Mouse (Mus musculus) heart, postnatal 10 days (tissue): ENCODE measurements at regions not wholly inside any gene's neighbourhood (a gene's known extent, or its start where the extent isn't known, plus 50 kb on each side); places are given as distances from the start of the nearest gene placed in this dataset.

ENCODE experiments used
- DNase-seq, 2 experiments: peaks; one replicate each; pipeline ENCODE4 v3.0.0; 2021
- intact Hi-C: fragments of 180-260 bp; cut with DNase I; formaldehyde crosslinking; loops from one replicate; pipeline ENCODE4 v1.15.1; 2025

DNA sequence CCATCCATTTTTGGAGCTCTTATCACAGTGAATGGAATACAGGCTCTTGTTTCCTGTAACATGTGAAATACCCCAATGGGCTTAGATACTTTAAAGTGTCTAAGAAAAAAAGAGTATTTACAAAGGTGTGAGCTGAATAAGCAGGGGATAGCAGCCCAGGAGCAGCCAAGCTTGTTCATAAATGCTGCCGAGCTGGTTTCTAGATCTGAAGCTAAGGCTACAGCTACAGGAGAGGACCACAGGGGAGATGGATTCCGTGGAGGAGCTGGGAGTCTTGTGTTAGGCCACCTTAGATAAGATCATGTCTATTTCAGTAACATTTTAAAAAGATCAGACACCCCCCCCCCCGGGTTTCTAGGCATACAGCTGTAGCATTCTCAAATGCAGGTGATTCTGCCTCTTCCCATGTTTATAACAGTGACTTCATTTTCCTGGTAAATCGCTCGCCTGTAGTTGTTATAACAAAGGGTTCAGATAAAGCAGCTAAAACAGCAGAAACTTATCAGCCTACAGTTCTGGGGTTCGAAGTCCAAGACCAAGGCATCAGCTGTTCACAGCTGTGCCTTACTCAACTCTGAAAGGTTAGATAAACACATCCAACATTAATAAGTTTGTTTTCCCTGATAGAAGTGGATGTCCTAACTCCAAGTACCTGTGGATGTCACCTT, 131.9 kb downstream of the Tex36 start:
- intact Hi-C loops: no loop called here
- no peak for DNase-seq

DNA sequence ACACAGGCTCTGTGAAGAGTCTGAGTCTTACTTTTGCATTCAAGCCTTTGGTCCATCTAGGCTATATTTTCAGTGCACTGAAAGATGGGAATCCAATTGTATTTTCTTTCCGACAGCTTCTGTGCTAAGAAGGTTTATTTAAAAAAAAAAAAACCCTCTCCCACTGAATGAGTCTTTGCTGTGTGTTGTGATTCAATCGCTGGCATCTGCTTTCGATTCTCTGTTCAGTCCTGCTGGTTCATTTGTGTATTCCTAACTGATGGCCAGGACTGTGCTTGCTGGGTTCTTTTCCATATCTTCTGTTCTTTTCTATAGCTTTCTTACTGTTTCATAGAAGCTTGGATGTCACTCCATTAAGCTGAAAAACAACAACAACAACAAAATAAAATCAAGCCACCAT, 132.9 kb downstream of the Tex36 start:
- intact Hi-C loops: no loop called here

DNA sequence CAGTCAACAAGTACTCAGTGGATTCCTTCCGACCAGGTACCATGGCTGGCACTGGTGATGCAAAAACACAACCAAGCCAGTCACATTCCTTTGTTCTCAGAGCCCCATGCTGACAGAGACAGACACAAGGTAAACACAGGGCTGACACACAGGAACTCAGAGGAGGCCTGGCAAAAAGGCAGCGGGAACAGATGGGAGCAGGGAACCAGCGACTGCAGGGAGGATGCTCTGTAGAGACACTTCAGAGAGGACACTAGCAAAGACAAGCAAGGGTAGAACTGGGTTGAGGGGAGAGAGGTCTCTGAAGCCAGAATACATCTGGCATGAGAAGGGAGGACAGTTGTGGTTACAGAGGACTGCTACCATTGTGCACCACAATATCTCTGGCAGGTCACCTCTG, 133.6 kb downstream of the Tex36 start:
- intact Hi-C loops: no loop called here

More for the DNA sequence above, 132.9 kb downstream of the Tex36 start:
- no peak for DNase-seq

DNA sequence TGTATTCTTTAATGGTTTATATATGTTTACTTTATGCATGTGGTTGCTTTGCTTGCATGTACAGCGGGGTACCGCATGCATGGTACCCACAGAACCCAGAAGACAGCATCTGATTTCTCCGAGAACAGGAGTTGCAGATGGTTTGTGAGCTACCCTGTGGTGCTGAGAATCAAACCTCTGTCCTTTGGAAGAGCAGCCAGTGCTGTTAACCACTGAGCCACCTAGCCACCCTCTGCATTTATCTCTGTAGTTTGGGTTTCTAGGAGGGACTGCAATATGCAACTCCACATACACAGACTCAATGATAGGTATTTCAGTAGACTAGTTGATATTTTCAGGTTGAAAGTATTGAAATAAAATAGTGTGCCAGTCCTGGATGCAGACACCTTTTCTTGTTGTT, 134.4 kb downstream of the Tex36 start:
- no peak for DNase-seq
- intact Hi-C loops: no loop called here

More for the DNA sequence above, 133.6 kb downstream of the Tex36 start:
- no peak for DNase-seq

DNA sequence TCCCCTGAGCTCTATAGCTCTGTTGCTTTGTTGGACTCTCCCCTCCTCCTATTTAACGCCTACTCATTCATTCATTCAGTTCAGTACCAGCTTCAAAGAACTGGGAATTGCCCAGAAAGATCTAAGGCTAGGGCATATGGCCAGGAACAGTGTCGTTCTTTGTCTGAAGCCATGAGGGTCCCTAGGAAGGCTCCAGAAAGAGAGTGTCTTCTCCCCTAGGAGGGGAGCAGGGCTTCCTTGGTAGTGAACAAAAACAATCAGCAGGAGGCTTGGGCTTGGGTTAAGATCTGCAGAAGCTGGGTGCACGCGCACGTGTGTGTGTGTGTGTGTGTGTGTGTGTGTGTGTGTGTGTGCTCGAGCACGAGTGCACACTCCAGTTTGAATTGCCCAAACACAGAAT, 142.7 kb downstream of the Tex36 start:
- intact Hi-C loops: loop anchor here (5.0 kb wide), 1 partner anchor 282 kb away; no protein-coding TSS in a partner anchor
- no peak for DNase-seq

DNA sequence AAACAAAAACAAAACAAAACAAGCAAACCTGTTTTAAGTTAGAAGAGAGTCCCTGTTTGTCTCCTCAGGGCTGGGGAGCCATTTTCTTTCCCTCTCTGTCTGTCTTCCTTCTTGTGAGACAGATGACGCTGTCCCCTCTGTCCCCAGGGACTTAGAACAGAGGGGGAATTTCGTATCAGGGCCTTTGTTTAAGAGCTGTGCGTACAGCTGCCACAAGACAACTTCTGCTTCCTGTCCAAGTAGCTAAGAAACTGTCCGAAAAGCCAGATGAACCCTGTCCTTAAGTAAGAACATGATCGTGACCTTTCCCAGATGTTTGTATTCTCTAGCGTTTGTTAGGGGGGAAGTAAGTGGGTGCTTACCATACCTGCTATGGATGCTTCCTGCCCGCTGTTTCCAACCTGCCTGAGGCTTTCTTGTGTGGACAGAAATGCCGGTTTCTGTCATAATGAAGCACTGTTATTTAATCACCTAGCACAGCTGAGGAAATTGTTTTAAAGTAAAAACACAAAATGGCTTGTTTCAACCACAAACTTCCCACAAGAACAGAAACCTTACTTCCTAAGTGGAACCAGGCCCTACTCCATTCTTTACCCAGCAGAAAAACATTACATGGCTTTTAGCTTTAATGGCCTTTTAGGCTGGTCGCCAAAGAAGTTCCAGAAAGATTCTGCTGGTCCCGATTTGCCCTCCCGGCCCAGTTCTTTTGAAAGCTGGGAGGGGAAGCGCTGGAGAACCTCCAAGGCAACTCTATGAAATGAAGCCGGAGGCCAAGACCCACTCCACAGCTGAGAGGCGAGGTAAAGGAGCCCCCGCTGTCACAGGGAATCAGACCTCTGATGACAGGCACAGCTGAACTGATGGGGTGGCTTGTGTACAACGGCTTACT, 144.3 kb downstream of the Tex36 start:
- intact Hi-C loops: loop anchor here (5.0 kb wide), 1 partner anchor 280 kb away; no protein-coding TSS in a partner anchor
- DNase-seq: peak; percentile 56 to 58

DNA sequence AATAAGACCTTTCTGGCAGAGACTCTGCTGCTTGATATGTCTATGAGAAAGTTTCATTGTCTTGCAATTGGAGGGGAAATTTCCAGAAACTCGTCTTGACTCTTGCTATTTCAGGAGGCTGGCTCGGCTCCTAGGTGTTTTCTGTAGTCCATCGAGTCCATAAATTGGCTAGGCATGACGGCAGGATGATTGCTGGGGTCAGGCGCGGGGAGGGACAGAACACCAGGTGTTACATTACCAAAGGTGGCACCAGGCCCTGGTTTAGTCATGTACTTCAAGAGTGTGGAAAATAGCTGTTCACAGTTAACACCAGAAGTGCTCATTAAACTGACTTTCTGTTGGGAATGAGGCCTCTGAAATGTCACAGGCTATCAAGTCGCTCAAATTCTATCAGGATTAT, 151.7 kb downstream of the Tex36 start:
- no peak for DNase-seq
- intact Hi-C loops: no loop called here

DNA sequence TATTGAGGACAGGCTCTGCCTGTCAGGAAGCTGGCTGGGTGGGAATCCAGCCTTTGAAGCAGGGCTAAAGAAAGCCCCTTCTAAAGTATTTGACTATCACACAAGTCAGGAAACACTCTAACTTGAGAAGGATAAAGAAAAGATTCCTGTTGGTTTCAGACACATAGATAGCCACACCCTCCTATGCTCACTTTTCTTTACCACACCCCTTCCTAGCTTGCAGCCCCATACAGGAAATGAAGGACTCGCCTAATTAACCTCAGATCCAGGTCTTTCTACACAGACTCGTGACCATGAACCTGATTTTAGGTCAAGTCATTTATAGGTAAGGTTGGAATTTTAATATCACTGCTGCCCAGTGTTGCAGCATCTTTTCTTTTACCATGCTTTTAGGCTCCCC, 154.9 kb downstream of the Tex36 start:
- intact Hi-C loops: no loop called here
- DNase-seq: no peak

DNA sequence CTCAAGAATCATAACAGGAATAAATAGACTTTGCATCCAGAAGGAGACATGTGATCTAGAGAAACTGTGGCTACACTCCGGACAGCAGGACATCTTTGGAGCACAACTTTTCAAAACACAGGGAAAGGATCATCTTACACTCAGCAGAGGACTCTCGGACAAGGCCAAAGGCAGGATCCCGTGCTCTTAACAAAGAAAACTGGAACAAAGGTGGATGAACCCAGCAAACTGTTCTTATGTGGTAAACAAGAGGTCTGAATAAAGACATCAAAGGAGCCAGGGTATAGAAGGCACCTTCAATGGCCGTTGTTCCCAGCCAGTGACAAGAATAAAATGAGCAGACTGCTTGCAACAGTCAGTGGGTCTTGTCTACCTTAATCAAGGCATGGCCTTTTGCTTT, 160.3 kb downstream of the Tex36 start:
- no peak for DNase-seq
- intact Hi-C loops: no loop called here

DNA sequence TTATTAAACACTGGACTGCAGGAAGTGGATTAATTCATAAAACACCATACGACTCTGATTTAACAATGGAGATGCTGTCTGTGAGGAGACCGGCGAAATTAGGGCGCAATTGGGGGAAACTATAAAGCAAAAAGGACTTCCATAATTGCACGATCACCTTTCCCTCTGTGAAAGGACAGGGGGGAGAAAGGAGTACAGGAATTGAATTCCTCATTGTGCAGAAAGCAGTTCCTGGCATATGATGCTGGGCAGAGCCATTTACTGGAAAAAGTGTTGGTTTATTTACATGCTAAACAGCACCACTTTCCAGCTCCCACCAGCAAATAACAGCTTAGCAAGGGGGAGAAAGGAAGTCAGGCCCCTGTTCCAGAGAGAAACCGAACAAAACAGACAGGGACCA, 160.8 kb downstream of the Tex36 start:
- intact Hi-C loops: no loop called here
- DNase-seq: no peak

DNA sequence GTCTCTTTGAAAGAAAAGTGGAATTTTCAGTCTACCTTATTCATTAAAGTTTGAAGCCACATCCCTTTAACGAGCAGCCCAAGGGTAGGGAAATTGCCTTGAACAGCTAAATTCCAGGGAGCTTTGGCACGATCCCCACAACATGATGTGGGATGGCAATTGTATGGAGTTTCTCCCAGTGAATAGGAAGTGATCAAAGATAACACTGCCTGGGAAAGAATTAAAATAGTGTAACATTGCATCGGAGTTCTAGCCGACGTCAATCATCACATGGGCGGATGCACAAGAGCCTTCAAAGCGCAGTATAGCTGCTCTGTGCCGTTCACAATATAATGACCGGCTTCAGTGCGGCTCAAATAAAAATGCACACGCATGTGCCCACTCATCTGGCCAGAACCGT, 161.2 kb downstream of the Tex36 start:
- intact Hi-C loops: no loop called here
- DNase-seq: peak; percentile 6

DNA sequence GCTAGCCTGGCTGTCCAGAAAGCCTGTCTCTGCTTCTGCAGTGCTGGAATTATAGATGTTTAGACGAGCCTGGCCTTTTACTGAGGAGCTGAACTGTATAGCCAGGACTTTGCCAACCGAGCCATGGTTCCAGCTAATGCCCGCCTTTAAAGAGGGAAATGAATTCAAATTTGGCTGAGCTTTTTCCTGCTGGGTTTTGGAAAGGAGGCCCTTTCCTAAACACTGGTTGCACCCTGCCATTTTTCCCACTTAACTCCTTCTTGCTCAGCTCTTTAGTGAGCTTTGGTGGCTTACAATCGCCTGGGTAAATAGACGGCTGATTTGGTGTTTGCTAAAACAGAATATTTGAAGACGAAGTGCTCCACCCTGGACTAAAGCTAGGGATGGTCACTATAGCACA, 161.9 kb downstream of the Tex36 start:
- intact Hi-C loops: no loop called here
- no peak for DNase-seq

DNA sequence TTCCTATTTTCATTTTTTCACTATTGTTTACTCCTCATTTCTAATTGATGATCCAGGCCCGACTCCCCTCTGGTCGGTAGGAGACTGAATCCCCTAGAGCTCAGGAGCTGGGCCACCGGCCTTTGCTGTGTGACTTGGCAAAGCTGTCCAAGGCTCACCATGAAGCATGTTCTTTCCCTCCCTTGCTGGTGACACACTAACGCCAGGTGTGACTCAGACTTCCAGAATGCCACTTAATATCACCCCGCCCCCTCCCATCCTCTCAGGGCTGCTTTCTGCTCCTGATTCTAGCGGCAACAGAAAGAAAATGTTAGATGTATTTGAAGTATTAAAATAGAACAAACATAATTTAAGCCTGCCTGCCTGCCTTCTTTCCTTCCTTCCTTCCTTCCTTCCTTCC, 163.3 kb downstream of the Tex36 start:
- intact Hi-C loops: no loop called here

DNA sequence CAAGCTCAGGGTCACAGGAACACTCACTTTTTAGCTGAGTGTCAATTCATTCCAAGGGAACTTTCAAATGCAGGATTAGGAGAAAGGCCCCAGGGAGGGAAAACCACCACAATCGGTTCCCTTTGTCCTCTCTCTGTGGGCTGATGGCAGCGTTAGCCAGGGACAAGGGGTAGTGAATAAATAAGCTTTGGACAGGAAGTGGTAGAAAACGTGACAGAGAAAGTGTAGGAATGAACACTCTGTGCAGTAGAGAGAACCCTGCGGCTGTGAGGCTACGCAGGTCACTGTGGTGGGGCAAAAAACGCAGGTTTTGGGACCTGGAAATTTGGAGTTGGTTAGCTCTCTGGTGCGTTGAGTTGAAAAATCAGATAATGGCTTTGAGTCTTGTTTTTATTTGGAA, 164.1 kb downstream of the Tex36 start:
- no peak for DNase-seq
- intact Hi-C loops: no loop called here

More for the DNA sequence above, 163.3 kb downstream of the Tex36 start:
- DNase-seq: no peak

DNA sequence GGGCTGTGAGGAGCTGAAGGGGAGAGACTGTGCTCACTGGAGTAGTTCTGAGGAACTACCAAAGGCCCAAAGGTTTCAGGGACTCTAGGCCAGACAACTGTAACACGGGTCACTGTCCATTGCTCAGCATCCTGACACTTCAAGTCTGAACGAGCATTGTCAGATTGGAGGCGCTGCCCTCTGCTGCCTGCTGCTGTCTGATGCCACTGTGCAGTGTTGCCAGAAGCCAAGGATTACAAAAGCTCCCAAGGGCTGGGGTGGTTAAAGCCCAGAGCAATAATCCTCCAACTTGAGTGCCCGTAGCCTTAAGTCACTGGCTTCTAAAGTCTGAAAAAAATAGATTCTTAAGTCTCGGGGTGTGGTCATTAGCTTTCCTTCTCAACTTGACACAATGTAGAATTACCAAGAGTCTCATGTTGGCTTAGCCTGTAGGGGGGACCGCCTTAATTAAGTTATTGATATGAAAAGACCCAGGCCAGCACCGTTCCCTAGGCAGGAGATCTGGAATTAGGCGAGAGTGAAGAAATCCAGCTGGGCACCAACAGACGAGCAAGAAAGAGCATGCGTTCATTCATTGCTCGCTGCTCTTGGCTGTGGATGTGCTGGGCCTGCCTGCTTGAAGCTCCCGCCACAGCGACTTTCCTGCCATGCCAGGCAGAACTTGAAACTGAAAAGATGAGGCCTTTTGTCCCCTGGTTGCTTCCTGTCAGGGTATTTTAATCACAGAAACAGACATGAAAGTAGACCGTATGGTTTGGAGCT, 166.2 kb downstream of the Tex36 start:
- DNase-seq: no peak
- intact Hi-C loops: no loop called here

DNA sequence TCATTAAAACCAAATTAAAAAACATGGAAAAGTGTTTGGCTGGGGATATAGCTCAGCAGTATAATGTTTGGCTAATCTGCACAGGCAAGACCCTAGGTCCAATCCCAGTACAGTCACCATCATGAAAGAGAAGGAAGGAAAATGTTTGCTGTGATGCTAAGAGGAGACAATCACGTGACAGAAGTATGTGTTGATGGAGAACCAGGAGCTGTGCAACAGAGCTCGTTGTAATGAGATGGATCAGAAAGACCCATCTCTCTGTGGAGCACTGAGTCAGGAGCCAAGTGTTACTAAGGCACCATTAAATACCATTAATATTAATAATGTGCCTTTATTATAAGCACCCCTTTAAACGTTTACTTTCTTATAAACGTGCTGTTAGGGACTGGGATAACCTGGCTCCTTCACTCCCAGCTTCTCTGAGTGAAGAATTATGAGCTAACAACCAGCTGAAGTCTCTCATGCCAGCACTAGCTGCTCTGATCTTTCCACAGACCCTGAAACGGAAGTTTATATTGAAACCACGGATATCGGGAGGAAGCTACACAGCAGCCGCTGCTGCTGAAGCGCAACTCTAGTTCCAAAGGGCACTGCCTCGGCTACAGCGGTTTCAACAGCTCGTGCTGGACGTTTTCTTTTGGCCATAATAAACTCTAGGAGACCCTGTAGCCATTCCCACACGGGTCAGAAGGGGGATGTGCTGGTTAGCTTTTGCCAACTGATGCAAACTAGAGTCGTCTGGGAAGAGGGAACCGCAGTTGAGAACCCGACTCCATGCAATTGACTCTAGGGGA, 167.7 kb downstream of the Tex36 start:
- no peak for DNase-seq
- intact Hi-C loops: no loop called here

DNA sequence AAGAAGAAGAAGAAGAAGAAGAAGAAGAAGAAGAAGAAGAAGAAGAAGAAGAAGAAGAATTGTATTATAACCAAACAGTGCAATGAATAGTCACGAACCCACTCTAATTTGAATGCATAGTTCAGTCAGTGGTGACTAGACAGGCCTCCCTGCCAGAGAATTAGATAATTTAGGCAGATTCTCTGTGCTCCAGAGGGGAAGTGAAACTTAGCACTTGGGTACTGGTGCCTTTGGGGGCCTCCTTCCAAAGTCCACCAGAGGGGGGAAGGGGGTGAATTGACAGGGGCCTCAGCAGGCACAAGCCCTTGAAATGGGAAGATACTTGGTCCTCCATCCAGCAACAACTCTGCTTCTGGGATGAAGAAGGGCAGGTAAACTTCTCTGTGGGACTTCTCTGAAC, 169.6 kb downstream of the Tex36 start:
- DNase-seq: no peak
- intact Hi-C loops: no loop called here

DNA sequence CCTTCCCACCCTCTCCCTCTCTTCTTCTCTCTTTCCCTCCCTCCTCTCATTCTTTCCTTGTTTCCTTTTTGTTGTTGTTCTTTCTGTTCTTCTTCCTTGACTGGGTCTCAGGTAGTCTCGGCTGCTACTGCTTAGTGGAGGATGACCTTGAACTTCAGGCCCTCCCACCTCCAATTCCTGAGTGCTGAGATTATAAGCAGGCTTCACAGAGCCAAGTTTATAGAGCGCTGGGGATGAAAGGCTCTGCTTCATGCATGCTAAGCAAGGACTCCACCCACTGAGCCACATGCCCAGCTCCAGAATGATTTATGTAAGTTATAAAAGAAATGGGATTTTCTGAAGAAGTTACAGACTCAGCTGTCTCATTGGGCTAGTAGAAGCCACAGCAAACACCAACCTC, 199.9 kb downstream of the Tex36 start:
- intact Hi-C loops: no loop called here
- DNase-seq: no peak

DNA sequence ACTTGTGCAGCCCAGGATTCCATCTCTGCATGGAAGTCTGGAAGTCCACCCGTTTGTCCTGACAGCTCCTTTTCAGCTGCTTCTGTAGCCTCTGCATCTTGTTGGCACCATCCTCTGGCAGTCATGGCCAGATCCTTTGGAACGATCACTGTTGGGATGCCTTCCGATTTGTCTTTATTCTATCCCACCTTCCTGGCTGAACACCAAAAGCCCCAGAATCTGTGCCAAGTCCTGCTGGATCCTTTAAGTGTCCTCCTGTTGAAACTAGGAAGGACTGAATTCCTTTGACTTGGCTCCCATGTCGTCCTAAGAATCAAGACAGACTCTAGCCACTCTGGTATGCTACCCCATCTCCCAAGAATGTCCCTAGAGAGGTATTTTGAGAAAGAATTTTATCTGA, 201.3 kb downstream of the Tex36 start:
- no peak for DNase-seq
- intact Hi-C loops: no loop called here

DNA sequence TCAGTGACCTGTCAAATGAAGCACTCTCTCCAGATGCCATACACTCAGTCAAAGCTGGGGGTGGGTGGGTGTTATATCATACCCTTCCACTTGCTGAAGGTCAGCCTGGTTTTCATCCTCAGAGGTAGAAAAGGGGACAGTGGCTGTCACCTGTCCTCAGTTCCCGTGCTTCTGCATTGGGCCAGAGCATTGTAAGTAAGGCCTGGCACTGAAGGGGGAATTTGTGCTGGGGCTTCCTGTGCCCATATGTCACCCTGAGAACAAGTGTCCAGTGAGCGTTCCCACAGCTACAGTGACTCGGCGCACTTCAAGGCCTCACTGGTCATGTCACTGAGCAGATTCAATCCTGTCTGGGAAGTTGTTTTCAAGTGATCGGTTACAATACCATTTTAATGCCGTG, 213.2 kb downstream of the Tex36 start:
- intact Hi-C loops: no loop called here
- DNase-seq: no peak
